Mouse (Mus musculus): Measurements from ENCODE around the gene Dok1. TPM values are rescaled to one million over a fixed set of nuclear protein-coding genes. Genes with fewer than 3 reads are reported as not detected.

Gene Dok1
- 10 to 100 TPM; 32.4 to 50.7 TPM for polyA plus RNA-seq (2017; shearing (Covaris generic))

DNA sequence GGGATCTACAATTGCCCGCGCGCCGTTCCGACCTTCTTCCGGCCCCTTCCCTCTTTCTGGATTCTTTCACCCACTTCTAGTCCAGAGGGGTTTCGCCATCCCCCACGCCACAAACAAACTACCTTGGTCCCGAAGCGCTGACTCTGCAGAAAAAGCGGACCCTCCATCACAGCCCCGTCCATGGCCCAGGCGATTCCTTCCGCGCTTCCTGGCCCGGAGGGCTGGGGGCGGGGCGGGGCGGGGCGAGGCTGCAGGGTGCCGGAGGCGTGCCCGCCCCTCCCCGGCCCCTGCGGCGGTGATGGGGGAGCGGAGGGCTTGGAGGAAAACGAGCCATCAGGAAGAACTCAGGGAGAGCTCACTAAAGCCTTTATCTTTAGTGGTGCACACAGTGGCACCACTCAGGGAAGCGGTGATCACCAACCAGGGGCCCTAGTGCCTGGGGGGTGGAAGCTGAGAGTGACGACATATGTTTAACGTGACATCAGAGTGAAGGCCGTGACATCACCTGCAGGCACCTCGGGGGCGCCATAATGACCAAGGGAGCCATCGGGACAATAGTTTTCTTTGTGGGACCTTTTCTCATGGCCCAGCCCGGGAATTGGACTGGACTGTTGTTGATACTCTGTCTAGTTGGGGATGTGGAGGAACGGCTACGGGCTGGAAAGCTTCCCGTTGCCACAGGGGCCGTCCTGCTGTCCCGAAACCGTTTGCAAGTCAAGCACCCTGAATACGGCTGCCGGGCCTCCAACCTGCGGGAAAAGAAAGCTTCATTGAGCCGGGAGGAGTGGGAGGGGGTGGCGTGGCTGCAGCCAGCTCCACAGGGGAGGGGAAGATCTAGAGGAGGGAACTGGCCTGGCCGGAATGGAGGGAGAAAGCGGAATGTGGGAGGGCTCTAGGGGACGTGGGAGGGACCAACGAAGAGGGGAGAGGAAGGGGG, at the start of gene Dok1, which contains the start of gene Loxl3:
Dok1 (minus strand) TSS at position 223 of the 937 bp plus-strand sequence.
Loxl3 (plus strand) TSS at position 925 of the 937 bp plus-strand sequence.

GRCm38 (mm10) chr6:83077630-83078323, 44.5 kb upstream of the Dok1 start, which contains the start of gene Pcgf1:
Gene Pcgf1 (plus strand): TSS chr6:83077869.

GRCm38 (mm10) chr6:83070247-83070310, 36.8 kb upstream of the Dok1 start, which contains the start of gene Tlx2:
Gene Tlx2 (minus strand): TSS chr6:83070293.

DNA sequence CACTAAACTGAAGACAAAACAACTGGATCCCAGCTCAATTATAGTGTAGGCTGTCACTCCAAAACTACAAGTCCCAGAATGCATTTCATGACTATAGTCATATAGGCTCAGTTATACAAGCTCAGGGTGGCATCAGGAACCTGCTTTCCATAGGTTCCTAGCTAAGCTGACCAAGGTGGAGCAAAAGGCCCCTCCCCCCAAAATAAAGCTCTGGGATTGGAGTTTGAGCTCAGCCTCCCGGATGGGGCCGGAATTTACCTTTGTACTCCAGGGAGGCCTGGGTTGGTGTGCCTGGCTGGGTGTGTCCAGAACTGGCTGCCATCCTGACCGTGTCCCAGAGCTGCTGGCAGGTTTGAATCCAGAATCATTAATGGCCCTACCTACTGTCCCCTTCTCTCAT, 24.5 kb upstream of the Dok1 start, which contains the start of gene Dqx1:
Dqx1 (plus strand) TSS at position 55 of the 400 bp plus-strand sequence.

DNA sequence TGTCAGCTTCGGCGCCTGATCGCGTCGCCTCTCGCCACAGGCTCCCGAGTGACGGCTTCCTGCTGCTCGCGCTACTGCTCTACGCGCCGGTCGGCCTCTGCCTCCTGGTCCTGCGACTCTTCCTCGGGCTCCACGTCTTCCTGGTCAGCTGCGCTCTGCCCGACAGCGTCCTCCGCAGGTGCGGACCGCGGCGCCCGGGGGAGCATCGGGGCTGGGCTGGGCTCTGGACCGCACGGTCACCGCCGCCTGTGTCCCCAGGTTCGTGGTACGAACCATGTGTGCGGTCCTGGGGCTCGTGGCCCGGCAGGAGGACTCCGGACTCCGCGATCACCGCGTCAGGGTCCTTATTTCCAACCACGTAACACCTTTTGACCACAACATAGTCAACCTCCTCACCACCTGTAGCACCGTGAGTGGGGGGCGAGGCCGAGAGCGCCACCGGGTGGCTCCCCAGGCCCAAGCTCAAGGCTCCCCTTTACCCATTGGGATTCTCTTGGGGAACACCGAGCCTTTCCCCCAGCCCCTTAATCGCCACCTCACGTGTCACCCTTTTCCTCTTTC, 21.7 kb upstream of the Dok1 start, which contains the start of gene Htra2:
Htra2 (minus strand) TSS at position 403 of the 561 bp plus-strand sequence.

GRCm38 (mm10) chr6:83054074-83054851, 21.0 kb upstream of the Dok1 start, which contains the start of gene Aup1:
Gene Aup1 (plus strand): TSS chr6:83054521.

Other genes with a start within 250 kb of the Dok1 start
- gene Sema4f, start 93.7 kb downstream of the Dok1 start, polyA plus RNA-seq (2017; shearing (Covaris generic)), result 10 to 100 TPM in 1 of 2 experiments, 1 to 10 TPM in 1; 7.2 to 10.4 TPM
- gene M1ap, start 86.6 kb downstream of the Dok1 start, polyA plus RNA-seq (2017; shearing (Covaris generic)), result under 1 TPM; 0.20 to 0.56 TPM
- under 1 TPM; 0.33 to 0.43 TPM for gene Loxl3, start 702 bp upstream of the Dok1 start, polyA plus RNA-seq (2017; shearing (Covaris generic))
- 100 to 1,000 TPM; 423 to 439 TPM for gene Aup1, start 21.1 kb upstream of the Dok1 start, polyA plus RNA-seq (2017; shearing (Covaris generic))
- 10 to 100 TPM; 41.1 to 48.9 TPM for gene Htra2, start 21.8 kb upstream of the Dok1 start, polyA plus RNA-seq (2017; shearing (Covaris generic))
- 1 to 10 TPM in 1 of 2 experiments, under 1 TPM in 1; 0.52 to 2.8 TPM for gene Dqx1, start 24.4 kb upstream of the Dok1 start, polyA plus RNA-seq (2017; shearing (Covaris generic))
- under 1 TPM in 1 of 2 experiments, not detected in 1; 0.11 TPM for gene Tlx2, start 36.8 kb upstream of the Dok1 start, polyA plus RNA-seq (2017; shearing (Covaris generic))
- gene Pcgf1, start 44.4 kb upstream of the Dok1 start, polyA plus RNA-seq (2017; shearing (Covaris generic)), result 10 to 100 TPM; 34.0 to 46.7 TPM
- gene Lbx2, start 52.9 kb upstream of the Dok1 start, polyA plus RNA-seq (2017; shearing (Covaris generic)), result under 1 TPM; 0.22 to 0.33 TPM
- 1 to 10 TPM; 3.9 to 7.1 TPM for gene Ccdc142, start 68.1 kb upstream of the Dok1 start, polyA plus RNA-seq (2017; shearing (Covaris generic))
- 1 to 10 TPM; 6.6 to 8.2 TPM for gene Gm42688, start 68.1 kb upstream of the Dok1 start, polyA plus RNA-seq (2017; shearing (Covaris generic))
- 10 to 100 TPM; 51.7 to 65.2 TPM for gene Mrpl53, start 75.6 kb upstream of the Dok1 start, polyA plus RNA-seq (2017; shearing (Covaris generic))
- 10 to 100 TPM; 86.0 to 98.4 TPM for gene Mogs, start 82.0 kb upstream of the Dok1 start, polyA plus RNA-seq (2017; shearing (Covaris generic))
- gene Wbp1, start 88.1 kb upstream of the Dok1 start, polyA plus RNA-seq (2017; shearing (Covaris generic)), result 10 to 100 TPM; 63.4 to 63.9 TPM
- 10 to 100 TPM; 38.5 to 41.6 TPM for gene Ino80b, start 92.0 kb upstream of the Dok1 start, polyA plus RNA-seq (2017; shearing (Covaris generic))
- under 1 TPM; 0.26 to 0.30 TPM for gene Rtkn, start 102.0 kb upstream of the Dok1 start, polyA plus RNA-seq (2017; shearing (Covaris generic))
- gene Wdr54, start 122.9 kb upstream of the Dok1 start, polyA plus RNA-seq (2017; shearing (Covaris generic)), result under 1 TPM; 0.38 to 0.82 TPM
- gene 1700003E16Rik, start 122.9 kb upstream of the Dok1 start, polyA plus RNA-seq (2017; shearing (Covaris generic)), result not detected
- 10 to 100 TPM; 43.0 to 63.2 TPM for gene Dctn1, start 132.4 kb upstream of the Dok1 start, polyA plus RNA-seq (2017; shearing (Covaris generic))
- gene Slc4a5, start 186.4 kb upstream of the Dok1 start, polyA plus RNA-seq (2017; shearing (Covaris generic)), result under 1 TPM; 0.06 to 0.57 TPM